Mouse (Mus musculus) stomach, postnatal 0 days (tissue): ENCODE data around the gene Arih2.

Experiments
- CTCF ChIP-seq: IDR thresholded peaks from 2 replicates; pipeline ENCODE4 v1.5.1; 2016; ENCODE audit warnings: antibody characterized with exemption, low read depth, mild to moderate bottlenecking, moderate library complexity
- EP300 ChIP-seq: optimal IDR thresholded peaks from 2 replicates; pipeline ENCODE3; 2016; ENCODE audit warnings: antibody characterized with exemption

GRCm38 (mm10) chr9:108690914-108691313, 41.7 kb upstream of the Arih2 start:
- TF ChIP-seq EP300 (no peak), CTCF (no peak)
